Mouse (Mus musculus) cerebellum, postnatal 36 days (tissue): ENCODE data around the gene Rhbdl3.
"Not testable (repeated sequence)": the region's sequence is repeated elsewhere in the genome, so short reads cannot be mapped to it uniquely, and the experiment has no call there.

Source experiments
- DNase-seq, 2 experiments: peaks; one replicate each; pipeline ENCODE4 v3.0.0; 2021 to 2022; ENCODE audit warnings: mixed read lengths in 2 of 2

The Rhbdl3 gene

GRCm38 (mm10) chr11:80313462-80313861 lies 12.8 kb downstream of the Rhbdl3 start:
- DNase-seq, result no peak

DNA sequence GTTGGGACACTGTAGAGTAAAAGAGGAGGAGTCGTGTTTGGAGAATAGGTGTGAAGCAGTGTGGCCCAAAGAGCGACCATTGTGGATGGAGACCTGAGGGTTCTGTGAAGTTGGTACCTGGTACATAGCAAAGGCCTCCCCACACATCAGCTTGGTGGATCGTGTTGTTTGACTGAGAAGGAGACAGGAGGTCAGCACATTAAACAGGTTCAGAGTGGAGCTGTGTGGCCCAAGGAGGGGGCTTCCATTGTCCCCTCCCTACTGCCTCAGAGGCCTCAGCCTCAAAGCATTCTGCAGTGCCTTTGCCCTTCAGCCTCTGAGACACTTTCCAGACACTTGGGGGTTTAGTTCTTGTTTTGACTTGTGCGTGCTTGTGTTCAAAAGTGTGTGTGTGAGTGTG lies 13.2 kb downstream of the Rhbdl3 start:
- no peak for DNase-seq

- DNase-seq, result peak; percentile 44 to 49
Measured at GRCm38 (mm10) chr11:80315743-80316639, 15.3 kb downstream of the Rhbdl3 start.

DNA sequence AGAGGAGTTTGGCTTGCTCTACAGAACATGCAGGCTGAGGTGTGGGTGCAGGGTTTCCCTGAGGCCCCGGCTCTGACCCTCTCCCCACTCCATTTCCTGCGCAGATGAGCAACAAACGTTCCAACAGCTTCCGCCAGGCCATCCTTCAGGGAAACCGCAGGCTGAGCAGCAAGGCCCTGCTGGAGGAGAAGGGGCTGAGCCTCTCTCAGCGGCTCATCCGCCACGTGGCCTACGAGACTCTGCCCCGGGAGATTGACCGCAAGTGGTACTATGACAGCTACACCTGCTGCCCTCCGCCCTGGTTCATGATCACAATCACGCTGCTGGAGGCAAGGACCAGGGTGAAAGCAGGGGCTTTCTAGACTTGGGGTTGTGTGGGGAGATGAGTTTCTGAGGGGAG lies 22.5 kb downstream of the Rhbdl3 start:
- no peak for DNase-seq

DNA sequence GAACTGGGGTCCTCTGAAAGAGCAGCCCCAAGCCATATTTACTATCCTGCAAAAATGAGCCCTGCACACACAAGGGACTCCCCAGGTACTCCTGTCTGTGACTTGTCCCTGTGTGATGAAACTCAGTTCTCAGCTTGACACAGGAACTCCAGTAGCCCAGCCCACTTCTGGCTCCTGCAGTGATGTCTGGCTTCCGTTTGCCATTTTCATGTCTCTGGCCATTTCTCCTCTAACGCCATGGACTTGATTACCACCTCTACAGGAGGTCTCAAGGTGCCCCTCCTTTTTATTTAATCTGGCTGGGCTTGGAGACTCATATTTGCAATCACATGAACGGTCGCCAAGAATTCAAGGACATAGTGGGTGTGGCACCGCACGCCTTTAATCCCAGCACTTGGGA lies 23.9 kb downstream of the Rhbdl3 start:
- no peak for DNase-seq

GRCm38 (mm10) chr11:80332709-80333400 lies 32.1 kb downstream of the Rhbdl3 start:
- no peak for DNase-seq

DNA sequence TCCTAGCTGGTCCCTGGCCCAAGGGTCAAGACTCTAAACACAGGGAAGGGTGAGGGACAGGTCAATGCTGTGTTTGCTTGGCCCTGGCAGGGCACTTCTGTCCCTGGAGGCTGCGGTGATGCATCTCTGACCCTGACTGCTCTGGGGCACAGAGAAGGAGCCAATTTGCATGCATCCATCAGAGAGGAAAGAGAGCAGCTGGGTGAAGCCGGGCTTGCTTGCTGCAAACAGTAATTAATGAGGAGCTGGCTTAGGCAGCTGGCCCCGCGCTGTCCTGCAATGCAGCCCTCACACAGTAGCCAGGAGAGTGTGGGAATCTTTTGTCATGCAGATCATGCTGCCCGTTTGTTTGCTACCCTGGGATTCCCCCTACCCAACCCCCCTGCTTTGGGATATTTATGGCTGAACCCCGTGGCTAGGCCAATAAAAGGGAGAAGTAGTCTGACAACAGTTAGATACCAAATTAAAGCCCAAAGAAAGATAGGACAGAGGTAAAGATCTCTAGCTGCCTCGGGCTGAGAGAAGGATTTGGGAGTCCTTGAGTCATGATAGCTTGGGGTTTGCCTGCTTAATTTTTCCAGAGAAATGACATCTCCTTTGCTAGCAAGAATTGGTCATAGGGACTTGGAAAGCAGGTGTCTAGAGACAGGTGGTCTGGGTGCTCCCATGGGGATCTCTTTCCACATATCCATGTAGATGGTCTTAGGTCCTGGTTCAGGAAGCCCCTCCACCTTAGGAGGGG lies 35.1 kb downstream of the Rhbdl3 start:
- DNase-seq, result no peak

- DNase-seq, result no peak
Measured at GRCm38 (mm10) chr11:80336351-80336730, 35.6 kb downstream of the Rhbdl3 start.

- DNase-seq, result no peak
Measured at GRCm38 (mm10) chr11:80342482-80342881, 41.8 kb downstream of the Rhbdl3 start.

- DNase-seq, result peak; percentile 88 to 91
Measured at GRCm38 (mm10) chr11:80351832-80352430, 51.2 kb downstream of the Rhbdl3 start.

DNA sequence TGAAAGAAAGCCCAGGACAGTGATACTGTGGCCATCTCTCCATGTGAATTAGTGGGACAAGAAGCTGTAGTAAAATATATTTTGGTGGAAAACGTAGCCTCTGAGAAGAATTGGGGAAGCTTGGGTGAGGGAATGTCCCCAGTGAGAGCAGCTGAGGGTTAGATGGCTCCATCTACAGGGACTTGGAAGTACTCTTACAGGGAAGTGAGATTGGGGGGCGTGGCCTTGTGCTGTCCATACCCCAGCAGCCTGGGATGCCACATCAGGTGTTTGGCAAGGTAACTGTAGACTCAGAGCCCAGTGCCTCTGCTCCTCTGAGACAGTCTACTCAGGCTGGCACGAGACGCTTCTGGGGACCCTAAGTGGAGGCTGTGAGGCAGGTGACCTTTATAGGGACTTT lies 54.1 kb downstream of the Rhbdl3 start:
- DNase-seq, result no peak

DNA sequence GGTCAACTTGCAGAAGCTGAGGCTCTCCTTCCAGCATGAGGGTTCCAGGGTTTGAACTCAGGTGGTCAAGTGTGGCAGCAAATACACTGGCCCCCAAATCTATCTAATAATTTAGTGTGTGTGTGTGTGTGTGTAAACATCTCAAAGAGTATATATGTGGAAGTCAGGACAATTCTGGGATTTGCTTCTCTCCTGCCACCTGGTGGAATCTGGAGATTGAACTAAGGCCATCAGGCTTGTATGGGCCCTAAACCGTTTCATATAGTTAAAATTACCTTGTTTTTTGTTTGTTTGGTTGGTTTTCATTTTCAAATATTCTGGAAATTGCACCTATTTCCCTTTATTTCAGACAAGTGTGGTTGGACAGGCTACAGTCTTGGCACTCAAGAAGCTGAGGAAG lies 68.2 kb downstream of the Rhbdl3 start:
- DNase-seq, result no peak

- DNase-seq, result no peak
Measured at GRCm38 (mm10) chr11:80376651-80377050, 75.9 kb downstream of the Rhbdl3 start.

DNA sequence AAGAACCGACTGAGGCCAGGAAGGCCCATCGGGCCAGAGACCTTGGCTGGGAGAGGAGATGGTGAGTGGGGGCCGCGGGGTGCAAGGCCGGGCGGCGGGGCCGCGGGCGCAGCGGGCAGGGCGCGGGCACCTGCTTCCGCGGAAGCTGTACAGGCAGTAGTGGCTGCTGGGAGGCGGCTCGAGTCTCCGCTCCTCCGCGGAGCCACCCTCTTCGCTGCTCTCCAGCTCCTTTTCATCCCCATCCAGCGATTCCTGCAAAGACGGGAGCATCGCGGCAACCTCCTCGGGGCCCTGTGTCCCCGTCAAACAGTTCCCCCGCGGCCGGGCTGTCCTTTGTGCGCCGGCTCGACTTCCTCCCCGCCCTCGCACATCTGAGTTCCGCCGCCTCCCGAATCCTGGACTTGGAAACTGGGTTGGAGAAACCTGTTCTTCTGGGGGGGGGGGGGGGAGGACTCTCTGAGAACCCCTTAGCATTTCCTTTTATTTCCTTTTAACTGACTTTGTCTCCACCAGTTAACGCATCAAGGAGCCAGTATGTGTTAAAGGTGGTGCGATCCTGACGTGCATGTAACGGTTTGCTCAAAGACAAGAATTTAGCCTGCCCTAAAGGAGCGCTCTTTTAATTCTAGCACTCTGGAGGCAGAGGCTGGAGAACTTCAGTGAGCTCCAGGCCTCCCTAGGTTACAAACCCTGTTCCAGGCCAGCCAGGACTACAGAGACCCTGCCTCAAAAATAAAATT lies 77.2 kb downstream of the Rhbdl3 start, which contains the start of gene 5730455P16Rik:
Gene 5730455P16Rik (minus strand): TSS at position 323 of the 740 bp plus-strand sequence.
- DNase-seq, result peak; percentile 88 to 90

- DNase-seq, result not testable (repeated sequence)
Measured at GRCm38 (mm10) chr11:80378452-80379068, 77.8 kb downstream of the Rhbdl3 start.

DNA sequence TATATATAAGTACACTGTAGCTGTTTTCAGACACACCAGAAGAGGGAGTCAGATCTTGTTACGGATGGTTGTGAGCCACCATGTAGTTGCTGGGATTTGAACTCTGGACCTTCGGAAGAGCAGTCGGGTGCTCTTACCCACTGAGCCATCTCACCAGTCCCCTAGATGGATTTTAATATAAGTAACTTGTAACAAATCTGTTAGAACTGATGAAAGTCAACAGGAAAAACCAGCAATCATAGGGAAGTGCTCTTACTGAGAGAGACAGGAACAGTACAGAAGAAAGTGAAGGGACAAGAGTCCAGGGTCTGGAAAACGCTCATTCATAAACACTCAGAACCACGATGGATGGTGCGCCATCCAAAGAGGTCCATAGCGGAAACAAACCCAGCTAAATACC lies 78.5 kb downstream of the Rhbdl3 start:
- not testable (repeated sequence) for DNase-seq

DNA sequence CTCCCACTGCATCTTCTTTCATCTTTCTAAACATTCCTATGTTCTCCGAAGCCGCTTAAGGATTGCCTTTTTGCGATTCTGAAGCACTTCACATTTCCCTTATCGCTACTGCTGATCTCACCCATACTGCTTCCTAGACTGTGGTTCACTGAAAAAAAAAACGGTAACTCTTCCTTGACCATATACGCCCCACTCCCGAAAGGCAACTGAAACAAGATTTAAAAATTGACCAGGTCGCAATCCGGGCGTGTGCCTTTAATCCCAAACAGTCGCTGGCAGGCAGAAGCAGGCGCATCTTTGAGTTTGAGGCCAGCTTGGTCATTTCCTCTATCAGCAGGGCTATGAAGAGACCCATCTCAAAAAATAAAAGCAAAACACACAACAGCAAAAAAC lies 81.9 kb downstream of the Rhbdl3 start:
- DNase-seq, result peak; percentile 30 to 58

DNA sequence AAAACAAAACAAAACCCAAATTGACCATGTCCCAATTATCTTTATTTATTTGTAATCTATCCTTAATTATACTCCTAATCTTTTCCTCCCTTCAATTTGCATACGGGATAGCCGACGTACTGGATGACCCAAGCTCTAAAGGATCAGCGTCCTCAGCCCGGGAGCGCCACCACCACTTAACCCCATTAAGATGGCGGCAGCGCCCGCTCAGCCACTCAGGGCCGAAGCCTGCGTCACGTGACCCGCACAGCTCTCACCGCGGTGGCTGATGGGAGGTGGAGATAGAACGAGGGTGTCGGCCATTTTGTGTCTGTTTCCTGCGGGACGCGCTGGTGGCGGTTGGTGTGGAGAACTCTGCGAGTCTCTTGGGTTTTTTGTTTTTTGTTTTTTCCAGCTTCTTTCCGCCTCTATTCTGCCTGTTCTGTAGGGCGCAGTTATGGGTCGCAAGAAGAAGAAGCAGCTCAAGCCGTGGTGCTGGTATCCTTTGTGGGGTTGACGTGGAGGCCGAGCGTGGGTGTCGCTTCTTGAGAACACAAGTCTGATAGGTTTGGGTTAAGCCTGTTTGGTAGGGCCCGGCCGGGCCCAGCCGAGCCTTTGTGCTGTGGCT lies 82.4 kb downstream of the Rhbdl3 start, which contains the start of gene Zfp207:
Gene Zfp207 (plus strand): TSS at position 261 of the 607 bp plus-strand sequence.
- DNase-seq, result peak; percentile 99

- no peak for DNase-seq
Measured at GRCm38 (mm10) chr11:80383626-80384046, 82.9 kb downstream of the Rhbdl3 start.

DNA sequence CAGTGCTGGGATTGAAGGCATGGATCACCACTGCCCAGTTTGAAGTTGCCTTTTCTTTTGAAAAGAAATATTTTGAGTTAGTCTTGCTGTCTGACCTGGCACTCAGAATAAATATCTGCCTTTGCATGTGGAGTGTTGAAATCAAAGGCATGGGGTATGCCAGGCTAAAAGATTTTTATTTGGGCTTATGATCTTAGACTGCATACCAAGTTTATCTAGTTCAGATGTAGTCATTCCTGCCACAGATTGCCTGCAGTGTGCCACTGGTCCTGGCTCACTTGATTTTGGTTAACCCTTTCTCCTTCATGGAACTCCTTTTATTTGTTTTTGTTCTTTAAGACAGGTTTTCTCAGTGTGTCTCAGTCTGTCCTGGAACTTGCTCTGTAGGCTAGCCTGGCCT lies 83.7 kb downstream of the Rhbdl3 start:
- no peak for DNase-seq

GRCm38 (mm10) chr11:80385055-80385454 lies 84.3 kb downstream of the Rhbdl3 start:
- DNase-seq, result no peak
